Mouse (Mus musculus) MEL (cell line): ENCODE data around the gene Rnf145. TPM values are rescaled to one million over a fixed set of nuclear protein-coding genes. Genes with fewer than 3 reads are reported as not detected.

Source experiments
- DNase-seq: peaks from one replicate; pipeline ENCODE4 v3.0.0; 2011; ENCODE audit warnings: low read depth, low spot score
- H3K27ac ChIP-seq: 2 replicates; pipeline ENCODE4 v1.5.1; 2012; ENCODE audit warnings: low read depth, mild to moderate bottlenecking, control low read depth, low read length, moderate library complexity; ENCODE audit not compliant: control insufficient read depth
- H3K27me3 ChIP-seq, 2 experiments: fragments of 150-350 bp in 1 of 2; sonication (generic) in 1 of 2; 2 replicates each; pipeline ENCODE4 v1.6.1; 2012; ENCODE audit warnings: low read length in 2 of 2, mild to moderate bottlenecking in 2 of 2, improper control_type of control experiment in 1 of 2, moderate library complexity in 1 of 2; ENCODE audit not compliant: insufficient read depth in 2 of 2, control insufficient read depth in 1 of 2
- H3K36me3 ChIP-seq, 2 experiments: 2 replicates each; pipeline ENCODE4 v1.6.1; 2012 to 2014; ENCODE audit warnings: low read length in 2 of 2, improper control_type of control experiment in 1 of 2, inconsistent platforms in 1 of 2, mild to moderate bottlenecking in 1 of 2; ENCODE audit not compliant: insufficient read depth in 2 of 2, control insufficient read depth in 1 of 2
- H3K4me1 ChIP-seq, 2 experiments: fragments of 150-350 bp in 1 of 2; sonication (generic) in 1 of 2; 2 replicates each; pipeline ENCODE4 v1.6.1; 2012; ENCODE audit warnings: low read length in 2 of 2, improper control_type of control experiment in 1 of 2, mild to moderate bottlenecking in 1 of 2; ENCODE audit not compliant: insufficient read depth in 2 of 2, control insufficient read depth in 1 of 2
- H3K4me3 ChIP-seq, 2 experiments: fragments of 150-350 bp in 1 of 2; sonication (generic) in 1 of 2; 2 replicates each; pipeline ENCODE4 v1.5.1; 2012; ENCODE audit warnings: low read depth in 2 of 2, low read length in 2 of 2, mild to moderate bottlenecking in 2 of 2, moderate library complexity in 2 of 2, control low read depth in 1 of 2, improper control_type of control experiment in 1 of 2; ENCODE audit not compliant: control insufficient read depth in 1 of 2, insufficient read depth in 1 of 2
- H3K79me2 ChIP-seq: 2 replicates; pipeline ENCODE4 v1.6.1; 2012; ENCODE audit warnings: mild to moderate bottlenecking, low read length, moderate library complexity; ENCODE audit not compliant: control insufficient read depth, poor library complexity, insufficient read depth
- H3K9ac ChIP-seq: 2 replicates; pipeline ENCODE4 v1.6.1; 2012; ENCODE audit warnings: low read depth, mild to moderate bottlenecking, control low read depth, low read length, moderate library complexity; ENCODE audit not compliant: control insufficient read depth, poor library complexity, severe bottlenecking
- H3K9me3 ChIP-seq: fragments of 150-350 bp; sonication (generic); replicated peaks from 2 replicates; pipeline ENCODE4 v1.6.1; 2012; ENCODE audit warnings: mild to moderate bottlenecking, low read length, improper control_type of control experiment, moderate library complexity; ENCODE audit not compliant: insufficient read depth
- BHLHE40 ChIP-seq: IDR thresholded peaks from 2 replicates; pipeline ENCODE4 v1.6.1; 2012; ENCODE audit warnings: low read depth, mild to moderate bottlenecking, inconsistent platforms, low read length, improper control_type of control experiment, borderline replicate concordance
- E2F4 ChIP-seq: IDR thresholded peaks from 2 replicates; pipeline ENCODE4 v1.6.1; 2011; ENCODE audit warnings: low read depth, low read length, improper control_type of control experiment, borderline replicate concordance
- EP300 ChIP-seq, 2 experiments: IDR thresholded peaks; 2 replicates each; pipeline ENCODE4 v1.6.1; 2011; ENCODE audit warnings: improper control_type of control experiment in 2 of 2, low read length in 2 of 2, low read depth in 1 of 2, mild to moderate bottlenecking in 1 of 2
- GABPA ChIP-seq: IDR thresholded peaks from 2 replicates; pipeline ENCODE4 v1.6.1; 2012; ENCODE audit warnings: low read depth, mild to moderate bottlenecking, inconsistent platforms, low read length, improper control_type of control experiment, moderate library complexity
- GATA1 ChIP-seq: IDR thresholded peaks from 2 replicates; pipeline ENCODE4 v1.6.1; 2011; ENCODE audit warnings: low read depth, low read length, improper control_type of control experiment
- HCFC1 ChIP-seq: IDR thresholded peaks from 2 replicates; pipeline ENCODE4 v1.6.1; 2012; ENCODE audit warnings: low read depth, mild to moderate bottlenecking, inconsistent platforms, low read length, improper control_type of control experiment, moderate library complexity
- JUND ChIP-seq: IDR thresholded peaks from 2 replicates; pipeline ENCODE4 v1.6.1; 2011; ENCODE audit warnings: low read depth, mild to moderate bottlenecking, improper control_type of control experiment, low read length
- MAX ChIP-seq: IDR thresholded peaks from 2 replicates; pipeline ENCODE4 v1.6.1; 2011; ENCODE audit warnings: low read length, improper control_type of control experiment
- MAZ ChIP-seq: IDR thresholded peaks from 2 replicates; pipeline ENCODE4 v1.6.1; 2012; ENCODE audit warnings: low read depth, mild to moderate bottlenecking, inconsistent platforms, low read length, improper control_type of control experiment
- MEF2A ChIP-seq: IDR thresholded peaks from 2 replicates; pipeline ENCODE4 v1.6.1; 2014; ENCODE audit warnings: low read depth, mild to moderate bottlenecking, inconsistent platforms, low read length, improper control_type of control experiment; ENCODE audit not compliant: poor library complexity, insufficient replicate concordance, severe bottlenecking; ENCODE audit errors: extremely low read depth
- MXI1 ChIP-seq: IDR thresholded peaks from 2 replicates; pipeline ENCODE4 v1.6.1; 2011; ENCODE audit warnings: mild to moderate bottlenecking, low read depth, low read length, improper control_type of control experiment
- MYC ChIP-seq: IDR thresholded peaks from 2 replicates; pipeline ENCODE4 v1.6.1; 2011; ENCODE audit warnings: low read depth, mild to moderate bottlenecking, low read length, improper control_type of control experiment, moderate library complexity
- NRF1 ChIP-seq: IDR thresholded peaks from 2 replicates; pipeline ENCODE4 v1.6.1; 2014; ENCODE audit warnings: low read depth, mild to moderate bottlenecking, inconsistent platforms, low read length, improper control_type of control experiment, moderate library complexity; ENCODE audit not compliant: poor library complexity, insufficient read depth, severe bottlenecking
- POLR2A ChIP-seq, 2 experiments: IDR thresholded peaks; 2 replicates each; pipeline ENCODE4 v1.6.1; 2011 to 2012; ENCODE audit warnings: low read length in 2 of 2, mild to moderate bottlenecking in 2 of 2, control low read depth in 1 of 2, improper control_type of control experiment in 1 of 2, low read depth in 1 of 2, moderate library complexity in 1 of 2; ENCODE audit not compliant: control insufficient read depth in 1 of 2, insufficient read depth in 1 of 2, poor library complexity in 1 of 2
- POLR2AphosphoS2 ChIP-seq: IDR thresholded peaks from 2 replicates; pipeline ENCODE4 v1.6.1; 2011; ENCODE audit warnings: low read length, improper control_type of control experiment
- POLR2AphosphoS5 ChIP-seq: IDR thresholded peaks from 2 replicates; pipeline ENCODE4 v1.6.1; 2012; ENCODE audit warnings: low read depth, borderline replicate concordance, mild to moderate bottlenecking, inconsistent platforms, low read length, moderate library complexity, mixed read lengths
- RAD21 ChIP-seq: IDR thresholded peaks from 2 replicates; pipeline ENCODE4 v1.6.1; 2011; ENCODE audit warnings: mild to moderate bottlenecking, low read depth, low read length, improper control_type of control experiment
- SIN3A ChIP-seq: IDR thresholded peaks from 2 replicates; pipeline ENCODE4 v1.6.1; 2012; ENCODE audit warnings: low read length, improper control_type of control experiment, inconsistent platforms
- SMC3 ChIP-seq: IDR thresholded peaks from 2 replicates; pipeline ENCODE4 v1.6.1; 2011; ENCODE audit warnings: low read depth, low read length, improper control_type of control experiment
- TAL1 ChIP-seq: IDR thresholded peaks from 2 replicates; pipeline ENCODE4 v1.6.1; 2012; ENCODE audit warnings: mild to moderate bottlenecking, inconsistent platforms, low read length, moderate library complexity, mixed read lengths
- TCF12 ChIP-seq: IDR thresholded peaks from 2 replicates; pipeline ENCODE4 v1.6.1; 2014; ENCODE audit warnings: low read depth, mild to moderate bottlenecking, inconsistent platforms, low read length, improper control_type of control experiment, moderate library complexity
- UBTF ChIP-seq: IDR thresholded peaks from 2 replicates; pipeline ENCODE4 v1.6.1; 2012; ENCODE audit warnings: low read depth, mild to moderate bottlenecking, inconsistent platforms, low read length, improper control_type of control experiment, moderate library complexity, borderline replicate concordance; ENCODE audit not compliant: insufficient read depth
- USF1 ChIP-seq: IDR thresholded peaks from 2 replicates; pipeline ENCODE4 v1.6.1; 2014; ENCODE audit warnings: low read depth, mild to moderate bottlenecking, inconsistent platforms, low read length, improper control_type of control experiment, moderate library complexity
- USF2 ChIP-seq, 2 experiments: IDR thresholded peaks; 2 replicates each; pipeline ENCODE4 v1.6.1; 2011 to 2012; ENCODE audit warnings: improper control_type of control experiment in 2 of 2, low read length in 2 of 2, borderline replicate concordance in 1 of 2, inconsistent platforms in 1 of 2, low read depth in 1 of 2, mild to moderate bottlenecking in 1 of 2; ENCODE audit not compliant: insufficient read depth in 1 of 2
- ZKSCAN1 ChIP-seq: IDR thresholded peaks from 2 replicates; pipeline ENCODE4 v1.6.1; 2012; ENCODE audit warnings: low read depth, mild to moderate bottlenecking, inconsistent platforms, low read length, improper control_type of control experiment, moderate library complexity
- ZMIZ1 ChIP-seq: IDR thresholded peaks from 2 replicates; pipeline ENCODE4 v1.6.1; 2012; ENCODE audit warnings: low read depth, mild to moderate bottlenecking, inconsistent platforms, low read length, improper control_type of control experiment, moderate library complexity
- ZNF384 ChIP-seq: IDR thresholded peaks from 2 replicates; pipeline ENCODE4 v1.6.1; 2012; ENCODE audit warnings: low read depth, mild to moderate bottlenecking, inconsistent platforms, low read length, improper control_type of control experiment
- polyA plus RNA-seq, 2 experiments: library from polyadenylated mRNA; stranded (reverse) in 1 of 2; unstranded in 1 of 2; fragments of >175 nt in 1 of 2; fragments of >200 nt in 1 of 2; gene quantifications; 2 replicates each; pipeline versions ENCODE4 v1.2.1 to v1.2.4; 2012; ENCODE audit warnings: low replicate concordance in 2 of 2, low read depth in 1 of 2; ENCODE audit not compliant: insufficient read length in 2 of 2, insufficient read depth in 1 of 2, missing spikeins in 1 of 2
- total RNA-seq: library from RNA; depleted of rRNA; stranded (reverse); fragments of 300-350 nt; gene quantifications from 2 replicates; pipeline ENCODE4 v1.2.3, GENCODE M21; 2012

Rnf145 gene
- total and polyA plus RNA-seq, 3 experiments: 73.5 to 94.1 TPM; not detected in 1

DNA sequence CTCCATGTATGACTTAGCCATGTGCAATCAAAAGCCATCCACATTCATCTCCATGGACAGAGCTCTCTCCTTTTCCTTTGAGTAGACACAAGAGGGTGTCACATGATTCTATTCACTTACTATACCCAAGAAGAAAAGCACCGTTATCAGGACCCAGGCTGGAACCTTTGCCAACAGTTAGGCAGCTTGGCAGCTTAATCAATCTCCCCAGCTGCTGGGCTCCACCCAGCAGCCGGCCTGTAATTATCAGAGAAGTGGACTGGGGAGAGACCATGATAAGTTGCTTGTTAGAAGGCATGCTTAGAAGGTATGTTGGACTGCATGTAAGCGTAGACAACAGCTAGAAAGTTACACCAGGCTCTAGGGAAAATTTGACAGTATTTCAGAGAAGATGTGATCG lies 9.9 kb upstream of the Rnf145 start (continued):
- TF ChIP-seq POLR2AphosphoS5: no peak

DNA sequence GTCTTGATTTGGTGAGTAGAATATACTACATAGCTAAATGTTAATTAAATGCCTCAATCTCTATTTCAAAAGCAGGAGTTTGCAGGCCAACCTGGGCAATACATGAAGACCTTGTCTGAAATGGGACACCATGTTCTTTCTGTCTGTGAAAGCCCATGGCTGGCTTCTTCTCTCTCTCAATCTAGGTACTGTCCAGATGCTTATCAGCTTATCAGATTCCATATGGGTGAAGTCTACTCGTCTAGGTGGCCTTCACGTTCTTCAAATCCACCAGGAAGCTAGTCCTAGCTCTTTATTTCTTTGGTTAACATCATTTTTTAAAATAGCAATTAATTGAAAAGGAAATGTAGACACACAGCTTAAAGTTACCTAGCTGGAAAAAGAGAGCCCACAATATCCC lies 8.9 kb upstream of the Rnf145 start:
- H3K9me3 ChIP-seq: no peaks in the 10 kb centered on the region
- H3K79me2 ChIP-seq: no peaks in the 10 kb centered on the region
- no peaks in the 10 kb centered on the region for H3K27me3 ChIP-seq
- H3K27ac ChIP-seq: peak overlapping the region; percentile 97
- H3K4me1 ChIP-seq: peaks cover 42% of the 10 kb centered on the region in 2 experiments
- H3K9ac ChIP-seq: peak overlapping the region; percentile 38
- peak; percentile 32 for DNase-seq
- TF ChIP-seq GATA1 (peak; percentile 71), EP300 (IDR thresholded peaks at IDR 0.05; ENCODE audit: low read depth in 1 of 2, low read length in 2 of 2) (0 out of 4 replicates have a peak, but pooled peaks of 1 of the 2 experiments have one; percentile 34), SIN3A (no peak), POLR2A (IDR thresholded peaks at IDR 0.05; ENCODE audit: control insufficient read depth in 1 of 2, insufficient read depth in 1 of 2, low read depth in 1 of 2, low read length in 2 of 2, poor library complexity in 1 of 2) (no peak)
- H3K4me3 ChIP-seq: no peak overlapping the region
- peaks cover 0 to 54% of the 10 kb centered on the region in 2 experiments; a peak in 2 of 4 replicates for H3K36me3 ChIP-seq

DNA sequence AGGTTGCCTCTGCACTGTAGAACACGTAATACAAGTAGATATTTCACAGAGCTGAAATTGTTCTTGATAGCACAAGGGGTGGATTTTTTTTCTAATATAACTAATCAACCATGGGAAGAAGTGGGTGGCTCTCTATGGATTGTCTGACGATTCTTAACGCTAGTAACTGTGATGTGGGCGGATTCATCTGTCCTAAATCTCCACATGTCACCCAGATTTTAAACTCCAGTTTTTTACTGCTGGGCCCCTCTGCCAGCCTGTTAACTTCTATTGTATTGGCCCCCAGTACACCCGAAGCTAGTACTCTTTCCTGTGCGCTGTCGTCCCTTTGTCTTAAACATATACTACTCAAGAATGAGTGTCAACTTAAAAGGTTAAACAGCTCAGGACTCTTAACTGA lies 8.4 kb upstream of the Rnf145 start:
- Histone ChIP-seq H3K36me3 (peaks cover 0 to 54% of the 10 kb centered on the region in 2 experiments; a peak in 2 of 4 replicates), H3K27ac (peak overlapping the region; percentile 97), H3K79me2 (no peaks in the 10 kb centered on the region), H3K4me1 (peaks cover 42% of the 10 kb centered on the region in 2 experiments), H3K4me3 (no peak overlapping the region), H3K9ac (peak overlapping the region; percentile 38), H3K27me3 (no peaks in the 10 kb centered on the region), H3K9me3 (no peaks in the 10 kb centered on the region)
- DNase-seq: peak; percentile 49
- peak in 1 of 2 experiments; percentile 41; a peak in 1 of 4 replicates for TF ChIP-seq EP300 (IDR thresholded peaks at IDR 0.05; ENCODE audit: low read depth in 1 of 2, low read length in 2 of 2)
- no peak for TF ChIP-seq POLR2AphosphoS5
- no peak for TF ChIP-seq MAZ
- no peak for TF ChIP-seq HCFC1
- TF ChIP-seq JUND: no peak
- TF ChIP-seq ZKSCAN1: no peak
- no peak for TF ChIP-seq E2F4
- TF ChIP-seq POLR2A (IDR thresholded peaks at IDR 0.05; ENCODE audit: control insufficient read depth in 1 of 2, insufficient read depth in 1 of 2, low read depth in 1 of 2, low read length in 2 of 2, poor library complexity in 1 of 2): no peak
- TF ChIP-seq TAL1: no peak
- TF ChIP-seq USF1: no peak
- TF ChIP-seq NRF1: no peak
- peak; percentile 74 for TF ChIP-seq ZNF384
- TF ChIP-seq MYC: no peak
- no peak for TF ChIP-seq MXI1
- TF ChIP-seq SMC3: no peak
- TF ChIP-seq RAD21: no peak
- TF ChIP-seq USF2 (IDR thresholded peaks at IDR 0.05; ENCODE audit: borderline replicate concordance in 1 of 2, insufficient read depth in 1 of 2, low read depth in 1 of 2, low read length in 2 of 2): no peak
- TF ChIP-seq GABPA: no peak
- no peak for TF ChIP-seq GATA1
- no peak for TF ChIP-seq MAX
- no peak for TF ChIP-seq MEF2A
- TF ChIP-seq TCF12: 0 out of 2 replicates have a peak, but pooled peaks have one; percentile 18
- TF ChIP-seq UBTF: no peak
- no peak for TF ChIP-seq ZMIZ1
- TF ChIP-seq BHLHE40: no peak
- no peak for TF ChIP-seq POLR2AphosphoS2
